Mouse (Mus musculus): ENCODE measurements around the gene Nyap1. TPM values are rescaled to one million over a fixed set of nuclear protein-coding genes. Genes with fewer than 3 reads are reported as not detected.
A peak's percentile ranks its signal among the peaks of the same experiment; 100 is the strongest.

Nyap1 gene
- polyA plus RNA-seq, 1 experiment from 2014 or later = 2.7 TPM

GRCm38 (mm10) chr5:137683388-137684293, 57.8 kb downstream of the Nyap1 start:
- ATAC-seq (ENCODE audit: insufficient read depth, low FRiP score, low read depth) = 0 out of 2 replicates have a peak, but pooled peaks have one; percentile 2
- no peaks in the 10 kb centered on the region for H3K36me3 ChIP-seq
- H3K27ac ChIP-seq = peak overlapping the region; percentile 83
- H3K9me3 ChIP-seq = no peaks in the 10 kb centered on the region
- H3K9ac ChIP-seq = peak overlapping the region; percentile 58; the same call in 1 of the 2 replicates
- H3K27me3 ChIP-seq (replicated peaks) = no peaks in the 10 kb centered on the region
- H3K4me3 ChIP-seq (replicated peaks) = peak overlapping the region; percentile 89
- 6% methylated on average over 28 of the region's 28 CpGs for WGBS
- peak overlapping the region; percentile 91 for H3K4me2 ChIP-seq
- peaks cover 5% of the 10 kb centered on the region for H3K4me1 ChIP-seq

- no peaks in the 10 kb centered on the region for H3K27me3 ChIP-seq (replicated peaks)
- H3K4me1 ChIP-seq = peaks cover 5% of the 10 kb centered on the region
- no peak for ATAC-seq (ENCODE audit: insufficient read depth, low FRiP score, low read depth)
- H3K4me2 ChIP-seq = 0 out of 2 replicates have a peak overlapping the region, but pooled peaks have one; percentile 4
- no peak overlapping the region for H3K27ac ChIP-seq
- no peaks in the 10 kb centered on the region for H3K36me3 ChIP-seq
- WGBS = 90% methylated on average over 6 of the region's 6 CpGs
- no peaks in the 10 kb centered on the region for H3K9me3 ChIP-seq
- no peak overlapping the region for H3K9ac ChIP-seq
- H3K4me3 ChIP-seq (replicated peaks) = no peak overlapping the region
Observed at GRCm38 (mm10) chr5:137682526-137682925, 58.9 kb downstream of the Nyap1 start.

Other genes with a start within 250 kb of the Nyap1 start
- gene Pop7, start 239.1 kb downstream of the Nyap1 start, polyA plus RNA-seq (2015; fragmentation: Nextera tagmentation; extraction: Ambion mirVana) = 52.4 and 54.6 TPM in 2 replicates
- gene Gigyf1, start 223.1 kb downstream of the Nyap1 start, polyA plus RNA-seq (2015; fragmentation: Nextera tagmentation; extraction: Ambion mirVana) = 10.2 and 12.2 TPM in 2 replicates
- gene Epo, start 208.4 kb downstream of the Nyap1 start, polyA plus RNA-seq (2015; fragmentation: Nextera tagmentation; extraction: Ambion mirVana) = not detected in 2 replicates
- 359 and 366 TPM in 2 replicates for gene Gnb2, start 208.1 kb downstream of the Nyap1 start, polyA plus RNA-seq (2015; fragmentation: Nextera tagmentation; extraction: Ambion mirVana)
- 4.5 and 5.1 TPM in 2 replicates for gene Actl6b, start 188.1 kb downstream of the Nyap1 start, polyA plus RNA-seq (2015; fragmentation: Nextera tagmentation; extraction: Ambion mirVana)
- 2.2 and 4.7 TPM in 2 replicates for gene Tfr2, start 171.8 kb downstream of the Nyap1 start, polyA plus RNA-seq (2015; fragmentation: Nextera tagmentation; extraction: Ambion mirVana)
- 30.6 TPM in 2 replicates for gene Mospd3, start 140.5 kb downstream of the Nyap1 start, polyA plus RNA-seq (2015; fragmentation: Nextera tagmentation; extraction: Ambion mirVana)
- gene Pcolce, start 127.8 kb downstream of the Nyap1 start, polyA plus RNA-seq (2015; fragmentation: Nextera tagmentation; extraction: Ambion mirVana) = 112 and 115 TPM in 2 replicates
- 0.13 and 0.26 TPM in 2 replicates for gene Fbxo24, start 112.6 kb downstream of the Nyap1 start, polyA plus RNA-seq (2015; fragmentation: Nextera tagmentation; extraction: Ambion mirVana)
- gene Lrch4, start 112.5 kb downstream of the Nyap1 start, polyA plus RNA-seq (2015; fragmentation: Nextera tagmentation; extraction: Ambion mirVana) = 36.0 and 38.5 TPM in 2 replicates
- gene Gm20605, start 112.4 kb downstream of the Nyap1 start, polyA plus RNA-seq (2015; fragmentation: Nextera tagmentation; extraction: Ambion mirVana) = 6.6 and 9.4 TPM in 2 replicates
- 5.8 and 8.9 TPM in 2 replicates for gene Sap25, start 100.3 kb downstream of the Nyap1 start, polyA plus RNA-seq (2015; fragmentation: Nextera tagmentation; extraction: Ambion mirVana)
- gene Irs3, start 95.9 kb downstream of the Nyap1 start, polyA plus RNA-seq (2015; fragmentation: Nextera tagmentation; extraction: Ambion mirVana) = 0.06 and 0.09 TPM in 2 replicates
- 18.1 and 23.1 TPM in 2 replicates for gene Agfg2, start 56.9 kb downstream of the Nyap1 start, polyA plus RNA-seq (2015; fragmentation: Nextera tagmentation; extraction: Ambion mirVana)
- 130 and 138 TPM in 2 replicates for gene Tsc22d4, start 4.1 kb upstream of the Nyap1 start, polyA plus RNA-seq (2015; fragmentation: Nextera tagmentation; extraction: Ambion mirVana)
- gene Ppp1r35, start 37.2 kb upstream of the Nyap1 start, polyA plus RNA-seq (2015; fragmentation: Nextera tagmentation; extraction: Ambion mirVana) = 22.5 and 26.2 TPM in 2 replicates
- gene Mepce, start 46.0 kb upstream of the Nyap1 start, polyA plus RNA-seq (2015; fragmentation: Nextera tagmentation; extraction: Ambion mirVana) = 7.5 and 10.4 TPM in 2 replicates
- gene Zcwpw1, start 46.2 kb upstream of the Nyap1 start, polyA plus RNA-seq (2015; fragmentation: Nextera tagmentation; extraction: Ambion mirVana) = 18.3 and 20.5 TPM in 2 replicates
- gene Pilra, start 94.7 kb upstream of the Nyap1 start, polyA plus RNA-seq (2015; fragmentation: Nextera tagmentation; extraction: Ambion mirVana) = 2.2 and 2.4 TPM in 2 replicates
- gene Pilrb1, start 116.5 kb upstream of the Nyap1 start, polyA plus RNA-seq (2015; fragmentation: Nextera tagmentation; extraction: Ambion mirVana) = 0.89 and 1.6 TPM in 2 replicates
- 1.4 and 1.6 TPM in 2 replicates for gene Pilrb2, start 130.2 kb upstream of the Nyap1 start, polyA plus RNA-seq (2015; fragmentation: Nextera tagmentation; extraction: Ambion mirVana)
- gene Cyp3a13, start 180.0 kb upstream of the Nyap1 start, polyA plus RNA-seq (2015; fragmentation: Nextera tagmentation; extraction: Ambion mirVana) = 9.3 and 10.4 TPM in 2 replicates
- gene Gjc3, start 221.5 kb upstream of the Nyap1 start, polyA plus RNA-seq (2015; fragmentation: Nextera tagmentation; extraction: Ambion mirVana) = 0.62 and 0.94 TPM in 2 replicates
- 0.43 and 0.46 TPM in 2 replicates for gene Azgp1, start 239.9 kb upstream of the Nyap1 start, polyA plus RNA-seq (2015; fragmentation: Nextera tagmentation; extraction: Ambion mirVana)

Measured in stomach, embryonic 15.5 days (tissue).